Mouse (Mus musculus) cerebellum, adult 9-11 months (tissue): ENCODE results near the gene Taar8c.
A peak's percentile ranks its signal among the peaks of the same experiment; 100 is the strongest.
"Not testable (repeated sequence)": the region's sequence is repeated elsewhere in the genome, so short reads cannot be mapped to it uniquely, and the experiment has no call there.

ENCODE experiments used
- DNase-seq: peaks from one replicate; pipeline ENCODE4 v3.0.0; 2022

Gene Taar8c

DNA sequence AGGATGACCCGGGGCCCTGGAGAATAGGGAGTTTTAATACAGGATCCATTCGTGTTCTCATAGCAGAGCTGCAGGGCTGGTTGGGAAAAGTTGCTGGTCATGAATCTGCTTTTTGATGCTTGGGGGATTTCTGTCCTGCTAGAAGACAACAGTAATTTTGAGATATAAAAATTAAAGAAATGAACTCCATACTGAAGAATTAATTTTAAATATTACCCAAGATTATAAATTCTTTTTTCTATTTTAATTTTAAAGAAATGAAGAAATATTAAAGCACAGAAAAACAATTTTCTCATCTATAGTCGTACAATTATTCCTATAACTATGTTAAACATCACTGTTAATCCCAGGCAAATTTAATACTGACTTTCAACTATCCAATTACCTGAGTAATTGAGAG is at the start of gene Taar8c:
TSS of gene Taar8c (minus strand) at position 101 of the 400 bp plus-strand sequence.
- DNase-seq, result not testable (repeated sequence)

GRCm38 (mm10) chr10:24150086-24150485 is 48.4 kb upstream of the Taar8c start:
- no peak for DNase-seq

GRCm38 (mm10) chr10:24149135-24149781 is 47.5 kb upstream of the Taar8c start, which contains the start of gene Stx7:
Gene Stx7, plus strand, starts transcription at chr10:24149302.
- peak; percentile 95 for DNase-seq

DNA sequence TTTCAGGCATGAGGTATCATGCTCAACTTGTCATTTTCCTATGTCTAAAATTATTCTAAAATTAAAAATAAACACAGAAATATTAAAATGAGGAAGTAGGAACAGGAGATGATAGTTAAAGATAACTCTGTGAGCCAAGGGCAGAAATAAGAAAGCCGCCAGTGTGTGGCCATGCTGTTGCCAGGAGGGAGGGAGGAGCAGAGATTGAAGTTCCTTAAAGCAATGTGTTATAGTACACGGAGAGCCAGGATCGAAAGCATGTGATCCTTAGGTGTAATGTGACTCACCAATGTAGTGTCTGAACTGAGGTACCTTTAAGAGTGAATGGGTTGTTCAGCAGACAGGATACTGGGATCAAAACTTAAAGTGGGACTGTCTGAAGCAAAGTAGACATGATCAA is 41.0 kb upstream of the Taar8c start:
- no peak for DNase-seq

DNA sequence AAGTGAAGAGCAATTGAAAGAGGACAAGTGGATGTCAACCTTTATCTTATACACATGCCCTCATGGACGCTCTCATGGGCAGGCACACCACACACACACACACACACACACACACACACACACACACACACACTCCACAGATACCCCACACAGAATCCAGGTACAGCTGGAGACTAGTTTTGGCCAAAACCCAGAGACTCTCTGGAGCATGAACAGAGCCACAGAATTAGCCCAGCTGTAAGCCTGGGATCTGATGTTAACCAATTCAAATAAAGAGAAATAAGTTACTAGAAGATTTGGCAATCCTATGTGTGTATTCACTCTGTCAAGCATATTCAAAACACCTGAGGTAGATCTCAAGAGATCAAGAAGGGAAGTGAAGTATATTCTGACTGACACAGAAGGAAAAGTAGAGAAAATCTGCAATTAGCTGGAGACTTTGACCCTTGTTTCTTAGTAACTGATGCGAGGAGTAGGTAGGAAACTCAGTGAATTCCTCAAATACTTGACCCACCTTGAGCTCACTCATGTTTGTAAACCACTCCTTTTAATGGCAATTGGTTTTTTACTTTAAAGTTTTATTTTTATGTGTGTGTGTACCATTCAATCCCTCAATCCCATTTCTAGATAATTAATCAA is 37.0 kb upstream of the Taar8c start:
- no peak for DNase-seq

DNA sequence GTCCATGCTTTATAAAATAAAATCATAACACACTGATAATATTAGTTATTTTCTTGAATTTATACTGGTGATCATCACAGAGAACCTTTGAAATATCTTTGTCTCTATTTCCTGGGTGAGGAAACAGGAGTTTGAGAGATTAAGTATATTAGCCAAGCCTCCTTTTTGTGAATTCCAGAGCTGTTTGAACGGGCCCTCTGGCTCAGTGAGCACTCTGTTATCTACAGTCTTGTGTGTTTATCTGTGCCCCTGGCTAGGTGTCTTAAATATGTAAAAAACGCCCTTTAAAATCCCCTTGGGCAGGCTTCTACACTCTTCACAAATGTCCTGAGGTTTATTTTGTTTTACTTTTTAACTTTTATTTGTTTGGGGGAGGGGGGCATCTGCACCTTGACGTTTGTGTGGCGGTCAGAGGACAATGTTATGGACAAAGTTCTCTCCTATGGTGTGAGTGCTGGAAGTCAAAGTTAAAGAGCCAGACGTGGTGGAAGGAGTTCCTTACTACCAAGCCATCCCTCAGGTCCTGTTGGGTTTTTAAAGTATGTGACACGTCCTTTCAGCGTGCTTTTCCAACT is 32.4 kb upstream of the Taar8c start:
- no peak for DNase-seq

DNA sequence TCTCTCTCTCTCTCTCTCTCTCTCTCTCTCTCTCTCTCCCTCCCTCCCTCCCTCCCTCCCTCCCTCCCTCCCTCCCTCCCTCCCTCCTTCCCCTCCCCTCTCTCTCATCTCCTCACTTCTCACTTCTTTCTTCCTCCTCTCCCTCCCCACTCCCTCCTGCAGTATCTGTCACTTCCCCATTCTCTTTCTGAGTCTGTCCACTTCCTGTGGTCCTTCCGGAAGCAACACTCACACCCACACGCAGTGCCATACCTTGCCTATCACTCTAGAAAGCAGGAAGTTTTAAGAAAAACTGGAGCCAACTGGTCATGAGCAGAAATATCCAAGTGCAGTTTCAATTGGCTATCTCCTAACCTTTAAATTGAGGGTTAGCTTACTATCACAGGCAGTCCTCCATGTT is 31.4 kb upstream of the Taar8c start:
- DNase-seq, result no peak

DNA sequence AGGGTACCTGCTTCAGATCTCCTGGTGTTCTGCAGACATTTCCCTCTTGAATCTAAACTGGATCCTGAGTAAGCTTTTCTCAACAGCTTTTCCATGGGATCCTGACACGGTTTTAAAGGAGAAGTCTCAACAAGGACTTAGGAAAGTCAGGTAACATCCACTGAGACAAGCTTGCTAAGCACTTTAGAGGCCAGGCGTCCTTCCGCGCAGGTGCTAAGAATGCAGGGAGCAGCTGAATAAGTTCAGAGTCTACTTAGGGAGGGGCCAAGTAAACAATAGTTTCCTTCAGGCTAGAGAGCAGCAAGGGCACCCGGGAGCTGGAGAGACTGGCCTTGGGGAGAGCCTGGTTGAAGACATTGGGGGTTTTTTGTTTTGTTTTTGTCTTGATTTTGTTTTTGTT is 30.6 kb upstream of the Taar8c start:
- DNase-seq, result no peak

DNA sequence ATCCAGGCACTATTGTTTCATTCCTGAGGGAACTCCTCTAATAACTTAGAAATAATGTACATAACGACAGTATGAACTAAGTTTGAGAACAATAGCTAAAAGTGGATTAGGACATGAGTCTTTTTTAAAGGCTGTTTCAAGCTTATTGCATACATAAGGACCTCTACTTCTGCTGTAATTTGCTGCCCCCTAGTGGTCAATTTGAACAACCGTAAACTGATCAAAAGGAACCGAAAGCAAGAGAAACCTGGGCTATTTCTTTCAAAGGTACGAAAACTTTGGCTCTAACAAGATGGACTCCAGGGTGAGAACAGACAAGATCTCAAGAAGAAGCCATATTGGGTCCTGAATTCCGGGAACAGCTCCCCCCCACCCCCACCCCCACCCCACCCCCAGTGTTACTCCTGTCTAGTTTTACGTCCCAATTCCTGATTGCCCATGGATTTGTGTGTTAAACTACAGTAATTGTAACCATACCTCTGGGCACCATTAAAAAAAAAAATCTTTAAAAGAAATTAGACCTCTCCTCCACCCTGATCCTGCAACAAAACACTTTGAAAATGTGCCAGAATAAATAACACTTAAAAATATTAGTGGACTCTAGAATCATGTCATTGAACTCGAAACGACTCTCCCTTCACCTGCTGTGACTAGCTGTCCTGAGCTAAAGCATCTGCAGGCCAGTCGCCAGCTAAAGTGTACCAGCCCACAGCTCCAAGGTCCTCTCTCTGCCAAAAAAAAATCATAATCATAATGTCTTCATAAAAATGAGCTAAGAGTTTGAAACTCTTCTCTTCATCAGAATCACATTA is 29.9 kb upstream of the Taar8c start:
- DNase-seq, result peak; percentile 32

- DNase-seq, result no peak
These were observed 9.5 kb upstream of the Taar8c start for GRCm38 (mm10) chr10:24111116-24111778.

- DNase-seq, result not testable (repeated sequence)
These were observed 7.7 kb upstream of the Taar8c start, which contains the start of gene Taar9 for GRCm38 (mm10) chr10:24109434-24109833. Gene Taar9, minus strand, starts transcription at chr10:24109534.

DNA sequence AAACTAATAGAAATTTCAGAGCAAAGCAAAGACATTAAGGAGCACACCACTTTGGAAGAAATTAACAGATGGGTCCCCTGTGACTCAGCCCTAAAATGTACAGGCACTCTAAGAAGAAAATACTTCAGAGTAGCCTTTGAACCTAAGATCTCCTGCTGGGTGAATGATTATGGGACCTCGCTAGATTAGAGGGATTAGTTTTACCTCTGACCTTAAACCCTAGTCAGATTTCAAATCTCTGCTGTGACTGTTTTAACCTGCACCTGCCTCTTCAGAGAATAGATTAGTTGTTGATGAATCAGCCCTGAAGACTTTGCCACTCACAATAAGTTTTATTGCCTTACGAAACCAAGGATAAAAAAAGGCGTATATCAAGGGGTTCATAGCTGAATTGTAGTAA is 6.5 kb upstream of the Taar8c start:
- DNase-seq, result no peak

- no peak for DNase-seq
These were observed 6.0 kb upstream of the Taar8c start for GRCm38 (mm10) chr10:24107747-24108146.

DNA sequence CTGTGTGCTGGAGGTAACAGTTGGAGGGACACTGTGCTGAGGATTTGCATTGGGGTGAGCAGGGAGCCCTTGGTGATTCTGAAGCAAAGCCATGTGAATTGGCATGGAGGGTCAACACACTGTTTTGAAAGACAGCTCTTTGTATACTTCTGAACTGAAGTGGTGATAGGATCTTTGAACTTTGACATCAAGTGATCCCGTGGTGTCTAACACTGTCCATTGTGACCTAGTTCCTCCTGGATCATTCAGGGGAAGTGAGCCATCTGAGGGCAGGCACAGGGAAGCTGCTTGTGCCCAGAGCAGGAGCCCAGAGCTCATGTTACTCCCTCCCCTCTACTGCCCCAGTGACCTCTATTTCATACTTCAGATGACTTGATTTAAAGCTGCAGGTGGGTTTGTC is 1.6 kb upstream of the Taar8c start:
- DNase-seq, result not testable (repeated sequence)

DNA sequence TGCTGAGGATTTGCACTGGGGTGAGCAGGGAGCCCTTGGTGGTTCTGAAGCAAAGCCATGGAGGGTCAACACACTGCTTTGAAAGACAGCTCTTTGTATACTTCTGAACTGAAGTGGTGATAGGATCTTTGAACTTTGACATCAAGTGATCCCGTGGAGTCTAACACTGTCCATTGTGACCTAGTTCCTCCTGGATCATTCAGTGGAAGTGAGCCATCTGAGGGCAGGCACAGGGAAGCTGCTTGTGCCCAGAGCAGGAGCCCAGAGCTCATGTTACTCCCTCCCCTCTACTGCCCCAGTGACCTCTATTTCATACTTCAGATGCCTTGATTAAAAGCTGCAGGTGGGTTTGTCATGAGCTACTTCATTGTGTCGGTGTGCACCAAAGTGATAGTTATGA is 4.7 kb downstream of the Taar8c start:
- DNase-seq, result not testable (repeated sequence)

DNA sequence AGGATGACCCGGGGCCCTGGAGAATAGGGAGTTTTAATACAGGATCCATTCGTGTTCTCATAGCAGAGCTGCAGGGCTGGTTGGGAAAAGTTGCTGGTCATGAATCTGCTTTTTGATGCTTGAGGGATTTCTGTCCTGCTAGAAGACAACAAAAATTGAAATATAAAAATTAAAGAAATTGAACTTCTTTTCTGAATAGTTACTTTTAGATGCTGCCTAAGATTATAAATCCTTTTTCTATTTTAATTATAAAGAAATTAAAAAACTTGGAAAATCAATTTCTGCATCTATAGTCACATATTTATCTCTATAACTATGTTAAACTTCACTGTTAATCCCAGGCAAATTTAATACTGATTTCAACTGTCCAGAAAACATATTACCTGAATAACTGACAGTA is 9.5 kb downstream of the Taar8c start, which contains the start of gene Taar8b:
TSS of gene Taar8b (minus strand) at position 101 of the 400 bp plus-strand sequence.
- no peak for DNase-seq

DNA sequence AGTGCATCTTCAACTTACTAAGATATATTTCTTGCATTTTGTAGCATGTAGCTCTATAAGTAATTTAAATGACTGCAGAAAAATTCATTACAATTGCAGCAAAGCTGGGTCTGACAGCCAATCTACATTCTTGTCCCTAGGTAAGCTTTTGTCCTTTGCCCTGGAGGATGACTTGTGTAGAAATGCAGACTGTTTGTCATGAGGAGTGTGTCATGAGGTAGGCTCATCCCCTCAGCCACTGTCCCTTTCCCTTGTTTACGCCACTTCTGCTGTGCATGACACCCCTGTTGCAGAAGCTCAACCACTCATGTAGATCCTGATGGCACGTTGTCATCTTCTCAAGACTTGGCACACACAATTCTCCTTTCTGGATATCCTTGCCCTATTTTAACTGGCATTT is 14.5 kb downstream of the Taar8c start:
- no peak for DNase-seq

- no peak for DNase-seq
These were observed 15.2 kb downstream of the Taar8c start for GRCm38 (mm10) chr10:24086555-24086954.

DNA sequence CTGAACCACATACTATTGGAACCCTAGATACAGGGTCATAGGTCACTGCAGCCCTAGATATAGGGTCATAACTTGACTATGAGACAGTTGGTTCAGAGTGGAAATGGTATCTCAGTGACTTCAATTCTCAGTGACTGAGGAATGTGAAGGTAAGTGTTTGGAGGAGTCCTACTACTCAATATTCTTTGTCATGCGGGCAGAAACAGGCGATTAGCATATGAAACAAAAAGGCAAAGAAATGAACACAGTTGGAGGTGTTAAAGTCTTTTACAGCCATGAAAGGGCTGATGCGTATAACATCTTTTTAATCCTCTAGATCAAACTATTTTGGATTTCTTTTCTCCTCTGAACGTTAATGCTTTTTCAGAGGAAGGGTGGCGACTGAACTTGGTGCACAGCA is 15.8 kb downstream of the Taar8c start:
- DNase-seq, result no peak

DNA sequence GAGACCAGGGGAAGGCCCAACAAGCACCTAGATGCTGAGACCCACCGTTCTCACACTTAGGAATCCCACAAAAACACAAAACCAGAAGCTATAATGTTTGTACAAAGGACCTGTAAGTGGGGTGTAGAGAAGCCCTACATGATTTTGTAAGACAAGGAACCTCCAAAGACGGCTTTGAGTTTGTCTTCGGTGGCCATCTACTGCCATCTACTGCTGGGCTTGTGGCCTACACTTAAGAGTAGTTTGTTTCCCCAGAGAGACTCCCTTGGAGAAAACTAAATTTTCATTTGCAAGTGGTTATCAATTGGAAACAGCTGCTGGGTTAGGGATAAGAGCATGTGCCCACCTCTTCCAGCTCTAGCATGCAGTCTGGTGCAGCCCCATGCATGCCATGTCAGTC is 21.5 kb downstream of the Taar8c start:
- no peak for DNase-seq

DNA sequence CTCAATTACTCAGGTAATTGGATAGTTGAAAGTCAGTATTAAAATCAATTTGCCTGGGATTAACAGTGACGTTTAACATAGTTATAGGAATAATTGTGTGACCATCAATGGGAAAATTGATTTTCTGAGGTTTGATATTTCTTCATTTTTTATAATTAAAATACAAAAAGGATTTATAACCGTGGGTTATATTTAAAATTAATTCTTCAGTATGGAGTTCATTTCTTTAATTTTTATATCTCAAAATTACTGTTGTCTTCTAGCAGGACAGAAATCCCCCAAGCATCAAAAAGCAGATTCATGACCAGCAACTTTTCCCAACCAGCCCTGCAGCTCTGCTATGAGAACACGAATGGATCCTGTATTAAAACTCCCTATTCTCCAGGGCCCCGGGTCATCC is 25.5 kb downstream of the Taar8c start, which contains the start of gene Taar8a:
TSS of gene Taar8a (plus strand) at position 301 of the 400 bp plus-strand sequence.
- not testable (repeated sequence) for DNase-seq

GRCm38 (mm10) chr10:24074751-24075150 is 27.0 kb downstream of the Taar8c start:
- DNase-seq, result not testable (repeated sequence)

GRCm38 (mm10) chr10:24058986-24059385 is 42.7 kb downstream of the Taar8c start:
- no peak for DNase-seq
